Mouse (Mus musculus) limb, embryonic 11.5 days (tissue): ENCODE data around the gene Pou3f1. TPM values are rescaled to one million over a fixed set of nuclear protein-coding genes. Genes with fewer than 3 reads are reported as not detected.

Experiments used
- ATAC-seq: fragments of 200-750 bp; cut with Nextera tagmentation; 2 replicates; pipeline ENCODE4 v1.8.0; 2017; ENCODE audit warnings: low read depth; ENCODE audit not compliant: insufficient number of reproducible peaks, low FRiP score, low TSS enrichment
- DNase-seq: peaks from one replicate; pipeline ENCODE4 v3.0.0-alpha.2; 2015; ENCODE audit warnings: low spot score
- H3K27ac ChIP-seq: fragments of 300-500 bp; sonication (generic); replicated peaks from 2 replicates; pipeline ENCODE4 v1.5.1; 2014; ENCODE audit warnings: low read depth, mild to moderate bottlenecking, low read length
- H3K27me3 ChIP-seq: fragments of 300-500 bp; sonication (generic); 2 replicates; pipeline ENCODE4 v1.6.1; 2014; ENCODE audit warnings: mild to moderate bottlenecking, low read length, mixed read lengths; ENCODE audit not compliant: control insufficient read depth, insufficient read depth
- H3K36me3 ChIP-seq: fragments of 300-500 bp; sonication (generic); 2 replicates; pipeline ENCODE4 v1.6.1; 2014; ENCODE audit warnings: mild to moderate bottlenecking, low read length, moderate library complexity, mixed read lengths; ENCODE audit not compliant: control insufficient read depth, insufficient read depth
- H3K4me1 ChIP-seq: fragments of 300-500 bp; sonication (generic); 2 replicates; pipeline ENCODE4 v1.6.1; 2014; ENCODE audit warnings: low read length, mixed read lengths; ENCODE audit not compliant: control insufficient read depth, insufficient read depth
- H3K4me2 ChIP-seq: fragments of 300-500 bp; sonication (generic); 2 replicates; pipeline ENCODE4 v1.6.1; 2014; ENCODE audit warnings: low read depth, mild to moderate bottlenecking, moderate library complexity; ENCODE audit not compliant: severe bottlenecking
- H3K4me3 ChIP-seq: fragments of 300-500 bp; sonication (generic); 2 replicates; pipeline ENCODE4 v1.5.1; 2014; ENCODE audit warnings: low read depth, low read length
- H3K9ac ChIP-seq: fragments of 300-500 bp; sonication (generic); 2 replicates; pipeline ENCODE4 v1.6.1; 2014; ENCODE audit warnings: mild to moderate bottlenecking, low read length
- H3K9me3 ChIP-seq: fragments of 300-500 bp; sonication (generic); 2 replicates; pipeline ENCODE4 v1.6.1; 2016; ENCODE audit warnings: low read length; ENCODE audit not compliant: control insufficient read depth
- WGBS: fragments of 180-500 bp; shearing (Covaris S2); extraction: QIAGEN DNeasy Blood & Tissue Kit; methylation state at CpG from one replicate; pipeline ENCODE4 v1.1.7; 2014; 5-methylcytosine and 5-hydroxymethylcytosine counted together
- polyA plus RNA-seq: library from polyadenylated mRNA; unstranded; fragments of >200 nt; fragmentation: Nextera tagmentation; extraction: Ambion mirVana; gene quantifications from 2 replicates; pipeline ENCODE4 v1.2.1, GENCODE M21; 2014

Gene Pou3f1
- polyA plus RNA-seq, 1 experiment from 2014 or later: 0.27 TPM

DNA sequence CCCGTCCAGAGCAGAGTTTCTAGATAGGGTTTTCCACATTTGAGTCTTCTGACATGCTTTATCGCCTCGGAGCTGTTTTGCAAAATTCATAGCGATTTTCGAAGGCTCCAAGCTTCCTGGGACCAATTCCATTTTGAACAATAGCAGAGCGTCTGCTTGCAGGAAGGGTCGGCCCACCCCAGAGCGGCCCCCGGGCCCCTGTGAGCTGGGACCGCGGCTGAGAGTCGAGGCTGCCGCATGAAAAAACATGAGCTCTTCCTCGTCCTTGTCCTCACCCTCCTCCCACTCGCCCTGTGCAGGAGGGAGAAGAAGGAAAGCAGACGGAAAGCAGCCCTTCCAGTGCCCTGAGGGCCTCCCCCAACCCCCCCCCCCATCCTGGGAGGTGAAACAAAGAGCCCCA is 38.0 kb upstream of the Pou3f1 start:
- Histone ChIP-seq H3K4me2 (no peak overlapping the region), H3K4me1 (peaks cover 7% of the 10 kb centered on the region), H3K27ac (no peak overlapping the region), H3K9me3 (no peaks in the 10 kb centered on the region), H3K4me3 (no peak overlapping the region), H3K9ac (no peak overlapping the region), H3K36me3 (no peaks in the 10 kb centered on the region), H3K27me3 (peaks cover 4% of the 10 kb centered on the region; the same call in 1 of the 2 replicates)
- WGBS: 12% methylated on average over 16 of the region's 16 CpGs
- ATAC-seq (no peak), DNase-seq (no peak)

DNA sequence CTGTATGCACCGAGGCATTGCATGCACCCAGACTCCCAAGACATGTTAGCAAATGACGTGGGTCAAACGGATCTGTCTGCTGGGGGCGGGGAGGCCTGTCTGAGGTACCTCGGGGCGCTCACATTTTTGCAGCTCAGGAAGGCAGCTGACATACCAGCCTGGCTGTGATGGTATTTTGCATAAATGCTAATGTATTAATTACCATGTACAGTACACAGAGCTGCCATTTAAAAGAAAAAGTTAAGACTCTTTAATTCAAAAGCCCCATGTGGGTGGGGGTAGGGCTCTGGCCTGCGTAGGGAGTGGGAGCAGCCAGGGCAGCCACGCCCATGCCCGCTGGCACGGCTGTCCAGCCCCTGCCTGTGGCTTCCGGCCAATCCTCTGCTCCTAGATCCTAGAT is 35.2 kb upstream of the Pou3f1 start:
- no peak overlapping the region for H3K4me3 ChIP-seq
- H3K27me3 ChIP-seq: no peaks in the 10 kb centered on the region; the same call in 1 of the 2 replicates
- WGBS: 66% methylated on average over 11 of the region's 11 CpGs
- H3K36me3 ChIP-seq: no peaks in the 10 kb centered on the region
- no peak for ATAC-seq
- H3K9ac ChIP-seq: no peak overlapping the region
- H3K4me1 ChIP-seq: peaks cover under 1% of the 10 kb centered on the region; the same call in 1 of the 2 replicates
- no peak overlapping the region for H3K27ac ChIP-seq
- no peak overlapping the region for H3K4me2 ChIP-seq
- no peak for DNase-seq
- H3K9me3 ChIP-seq: no peaks in the 10 kb centered on the region

GRCm38 (mm10) chr4:124622566-124622965 is 34.0 kb upstream of the Pou3f1 start:
- no peak for DNase-seq
- no peak overlapping the region for H3K4me2 ChIP-seq
- no peak overlapping the region for H3K4me3 ChIP-seq
- no peak overlapping the region for H3K27ac ChIP-seq
- H3K9ac ChIP-seq: no peak overlapping the region
- no peaks in the 10 kb centered on the region; the same call in 1 of the 2 replicates for H3K27me3 ChIP-seq
- no peak for ATAC-seq
- H3K9me3 ChIP-seq: no peaks in the 10 kb centered on the region
- WGBS: 89% methylated on average over 5 of the region's 5 CpGs
- no peaks in the 10 kb centered on the region for H3K36me3 ChIP-seq
- no peaks in the 10 kb centered on the region for H3K4me1 ChIP-seq

- Histone ChIP-seq H3K36me3 (no peaks in the 10 kb centered on the region), H3K4me2 (no peak overlapping the region), H3K4me3 (no peak overlapping the region), H3K9me3 (no peaks in the 10 kb centered on the region), H3K9ac (no peak overlapping the region), H3K27ac (no peak overlapping the region), H3K27me3 (no peaks in the 10 kb centered on the region), H3K4me1 (no peaks in the 10 kb centered on the region)
- no peak for ATAC-seq
- 47% methylated on average over 7 of the region's 7 CpGs for WGBS
- DNase-seq: no peak
These were observed 32.5 kb upstream of the Pou3f1 start for GRCm38 (mm10) chr4:124624111-124624581.

GRCm38 (mm10) chr4:124626836-124627235 is 29.8 kb upstream of the Pou3f1 start:
- 72% methylated on average over 1 of the region's 1 CpGs for WGBS
- no peak overlapping the region for H3K4me3 ChIP-seq
- H3K27me3 ChIP-seq: no peaks in the 10 kb centered on the region
- ATAC-seq: no peak
- H3K9me3 ChIP-seq: no peaks in the 10 kb centered on the region
- H3K4me1 ChIP-seq: no peaks in the 10 kb centered on the region
- no peak overlapping the region for H3K4me2 ChIP-seq
- no peak overlapping the region for H3K27ac ChIP-seq
- no peak overlapping the region for H3K9ac ChIP-seq
- no peak for DNase-seq
- no peaks in the 10 kb centered on the region for H3K36me3 ChIP-seq

DNA sequence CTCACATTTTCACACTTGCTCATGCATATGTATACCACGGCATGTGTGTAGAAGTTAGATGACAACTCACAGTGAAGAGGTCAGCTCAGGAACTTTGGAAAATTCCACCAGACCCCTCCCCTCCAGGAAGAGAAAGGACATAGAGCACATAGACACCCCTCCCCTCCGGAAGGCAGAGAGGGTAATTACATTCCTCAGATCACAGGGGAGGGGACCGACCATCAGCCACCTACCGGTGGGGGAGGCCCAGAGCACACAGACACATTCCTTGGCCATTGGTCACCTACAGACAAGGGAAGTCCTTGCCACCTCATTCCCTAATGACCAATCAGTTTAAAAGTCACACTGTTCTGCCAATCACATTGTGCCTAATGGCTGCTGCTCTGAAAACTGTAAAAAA is 25.2 kb upstream of the Pou3f1 start:
- Histone ChIP-seq H3K36me3 (no peaks in the 10 kb centered on the region), H3K4me2 (no peak overlapping the region), H3K27me3 (no peaks in the 10 kb centered on the region), H3K9ac (no peak overlapping the region), H3K27ac (no peak overlapping the region), H3K9me3 (no peaks in the 10 kb centered on the region), H3K4me1 (no peaks in the 10 kb centered on the region), H3K4me3 (no peak overlapping the region)
- DNase-seq: no peak
- 43% methylated on average over 4 of the region's 4 CpGs for WGBS
- ATAC-seq: no peak

DNA sequence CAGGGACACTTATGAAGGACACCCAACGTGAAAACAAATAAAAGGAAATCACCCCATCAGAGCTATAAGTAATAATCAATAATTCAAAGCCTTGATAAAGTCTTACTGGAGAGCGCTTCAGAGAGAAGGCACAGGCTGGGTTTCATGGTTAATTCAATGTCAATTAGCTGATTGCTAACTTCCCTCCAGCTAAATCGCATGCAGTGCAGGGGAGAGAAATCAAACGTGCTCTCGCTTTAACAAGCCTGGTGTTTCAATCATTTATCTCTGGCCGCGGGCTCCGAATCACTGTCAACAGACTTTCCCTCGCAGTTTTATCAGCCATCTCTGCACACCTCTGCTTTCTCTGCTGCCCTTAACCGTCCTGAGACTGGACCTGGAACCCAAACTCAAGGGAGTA is 23.8 kb upstream of the Pou3f1 start:
- DNase-seq (no peak), ATAC-seq (no peak)
- Histone ChIP-seq H3K4me1 (no peaks in the 10 kb centered on the region), H3K27ac (no peak overlapping the region), H3K9me3 (no peaks in the 10 kb centered on the region), H3K36me3 (no peaks in the 10 kb centered on the region), H3K27me3 (0 out of 2 replicates have a peak, but pooled peaks cover 1% of the 10 kb centered on the region), H3K4me2 (no peak overlapping the region), H3K9ac (no peak overlapping the region), H3K4me3 (no peak overlapping the region)
- WGBS: 75% methylated on average over 10 of the region's 10 CpGs

- H3K9ac ChIP-seq: no peak overlapping the region
- H3K4me2 ChIP-seq: no peak overlapping the region
- 4% methylated on average over 9 of the region's 9 CpGs for WGBS
- H3K27me3 ChIP-seq: 0 out of 2 replicates have a peak, but pooled peaks cover 3% of the 10 kb centered on the region
- no peak overlapping the region for H3K4me3 ChIP-seq
- no peaks in the 10 kb centered on the region for H3K36me3 ChIP-seq
- DNase-seq (peak; percentile 83), ATAC-seq (no peak)
- H3K27ac ChIP-seq: no peak overlapping the region
- no peaks in the 10 kb centered on the region for H3K4me1 ChIP-seq
- no peaks in the 10 kb centered on the region for H3K9me3 ChIP-seq
These were observed 23.3 kb upstream of the Pou3f1 start for GRCm38 (mm10) chr4:124633281-124633680.

DNA sequence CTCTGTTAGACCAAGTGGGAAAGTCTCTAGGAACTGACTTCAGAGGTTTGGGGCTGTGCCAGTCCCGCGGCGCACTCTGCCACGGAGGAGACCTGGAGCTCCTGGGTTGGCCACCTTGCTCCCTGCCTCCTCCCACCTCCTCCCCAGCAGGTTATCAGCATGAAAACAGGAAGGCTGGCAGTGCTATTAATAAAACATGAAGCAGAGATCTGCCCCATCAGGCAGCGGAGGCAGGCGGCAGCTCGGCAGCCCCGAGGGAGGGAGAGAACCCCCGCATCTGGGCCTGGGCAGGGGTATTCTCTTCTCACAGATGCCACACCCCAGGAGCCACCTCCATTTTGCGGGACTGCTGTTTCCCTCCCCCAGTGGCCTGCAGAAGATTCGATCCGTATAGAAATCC is 16.9 kb upstream of the Pou3f1 start:
- no peak overlapping the region for H3K9ac ChIP-seq
- H3K9me3 ChIP-seq: no peaks in the 10 kb centered on the region

More for the DNA sequence above, 16.9 kb upstream of the Pou3f1 start:
- H3K4me2 ChIP-seq: no peak overlapping the region
- no peak overlapping the region for H3K27ac ChIP-seq
- H3K4me1 ChIP-seq: no peaks in the 10 kb centered on the region
- DNase-seq: no peak
- ATAC-seq: no peak
- 25% methylated on average over 12 of the region's 12 CpGs for WGBS
- no peak overlapping the region for H3K4me3 ChIP-seq
- H3K27me3 ChIP-seq: peaks cover 24% of the 10 kb centered on the region
- H3K36me3 ChIP-seq: no peaks in the 10 kb centered on the region
